Mouse (Mus musculus): ENCODE data around the gene Ankra2.

DNA sequence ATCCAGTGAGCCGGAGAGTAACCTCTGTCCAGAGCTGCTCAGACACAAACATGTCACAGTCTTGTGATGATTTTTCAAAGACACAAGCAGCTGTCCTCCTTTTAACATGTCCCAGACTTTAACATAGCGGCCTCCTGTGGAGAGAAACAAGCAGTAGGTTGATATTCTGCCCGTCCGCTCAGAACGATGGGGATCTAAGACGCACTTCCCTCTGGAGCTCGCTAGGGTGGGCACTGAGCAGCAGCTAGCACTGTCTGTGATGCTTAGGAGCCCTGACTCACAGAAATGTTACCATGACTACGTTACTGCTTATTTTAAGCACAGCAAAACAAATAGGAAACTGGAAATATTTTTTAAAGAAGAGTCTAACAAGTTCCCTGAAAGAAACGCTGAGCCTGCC lies 8.0 kb upstream of the Ankra2 start:
- no peak for TF ChIP-seq CTCF (IDR thresholded peaks at IDR 0.05; ENCODE audit: control insufficient read depth, insufficient read depth, insufficient read length)
- no peak for TF ChIP-seq CEBPB (IDR thresholded peaks at IDR 0.05; ENCODE audit: low read depth)
- TF ChIP-seq MAX (IDR thresholded peaks at IDR 0.05) = no peak
